Mouse (Mus musculus) cerebellum, adult (tissue): Measurements from ENCODE around the gene Wnt1.
"Not testable (repeated sequence)": the region's sequence is repeated elsewhere in the genome, so short reads cannot be mapped to it uniquely, and the experiment has no call there.

Experiments
- ATAC-seq: cut with Nextera tagmentation; 2 replicates; pipeline ENCODE4 v1.9.2; 2017; ENCODE audit warnings: mild to moderate bottlenecking, moderate library complexity, mixed read lengths; ENCODE audit not compliant: insufficient number of reproducible peaks, low FRiP score, low TSS enrichment

Gene Wnt1

DNA sequence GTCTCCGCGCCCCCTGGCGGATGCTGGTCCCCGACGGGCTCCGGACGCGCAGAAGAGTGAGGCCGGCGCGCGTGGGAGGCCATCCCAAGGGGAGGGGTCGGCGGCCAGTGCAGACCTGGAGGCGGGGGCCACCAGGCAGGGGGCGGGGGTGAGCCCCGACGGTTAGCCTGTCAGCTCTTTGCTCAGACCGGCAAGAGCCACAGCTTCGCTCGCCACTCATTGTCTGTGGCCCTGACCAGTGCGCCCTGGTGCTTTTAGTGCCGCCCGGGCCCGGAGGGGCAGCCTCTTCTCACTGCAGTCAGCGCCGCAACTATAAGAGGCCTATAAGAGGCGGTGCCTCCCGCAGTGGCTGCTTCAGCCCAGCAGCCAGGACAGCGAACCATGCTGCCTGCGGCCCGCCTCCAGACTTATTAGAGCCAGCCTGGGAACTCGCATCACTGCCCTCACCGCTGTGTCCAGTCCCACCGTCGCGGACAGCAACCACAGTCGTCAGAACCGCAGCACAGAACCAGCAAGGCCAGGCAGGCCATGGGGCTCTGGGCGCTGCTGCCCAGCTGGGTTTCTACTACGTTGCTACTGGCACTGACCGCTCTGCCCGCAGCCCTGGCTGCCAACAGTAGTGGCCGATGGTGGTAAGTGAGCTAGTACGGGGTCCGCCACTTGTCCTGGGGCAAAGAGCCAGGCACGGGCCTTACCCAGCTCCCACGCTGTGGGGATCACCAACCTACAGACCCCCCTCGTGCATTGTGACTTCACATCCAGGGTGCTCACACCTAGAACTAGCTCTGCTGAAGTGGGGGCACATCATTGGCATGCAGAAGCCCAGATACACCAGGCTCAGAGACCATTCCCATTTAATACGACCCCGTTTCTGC lies at the start of gene Wnt1:
Gene Wnt1, plus strand, starts transcription at position 197 of the 875 bp plus-strand sequence.
- no peak for ATAC-seq

DNA sequence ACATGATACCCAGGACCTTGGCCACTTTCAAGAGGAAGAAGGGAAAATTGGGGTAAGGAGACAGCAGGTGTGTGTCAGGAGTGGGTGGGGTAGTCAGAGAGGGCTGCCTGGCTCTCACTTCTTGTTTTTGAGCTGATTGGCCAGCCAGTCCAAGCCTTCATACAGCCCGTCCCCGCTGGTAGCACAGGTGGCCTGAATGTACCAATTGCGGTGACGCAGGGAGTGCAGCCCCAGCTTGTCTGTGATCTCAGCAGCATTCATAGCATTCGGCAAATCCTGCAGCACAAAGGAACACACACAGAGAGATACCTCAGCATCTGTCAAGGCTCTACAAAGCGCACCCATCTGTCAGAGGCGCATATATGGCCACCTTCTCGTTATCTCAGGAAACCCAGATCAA lies 49.4 kb upstream of the Wnt1 start:
- ATAC-seq: no peak

DNA sequence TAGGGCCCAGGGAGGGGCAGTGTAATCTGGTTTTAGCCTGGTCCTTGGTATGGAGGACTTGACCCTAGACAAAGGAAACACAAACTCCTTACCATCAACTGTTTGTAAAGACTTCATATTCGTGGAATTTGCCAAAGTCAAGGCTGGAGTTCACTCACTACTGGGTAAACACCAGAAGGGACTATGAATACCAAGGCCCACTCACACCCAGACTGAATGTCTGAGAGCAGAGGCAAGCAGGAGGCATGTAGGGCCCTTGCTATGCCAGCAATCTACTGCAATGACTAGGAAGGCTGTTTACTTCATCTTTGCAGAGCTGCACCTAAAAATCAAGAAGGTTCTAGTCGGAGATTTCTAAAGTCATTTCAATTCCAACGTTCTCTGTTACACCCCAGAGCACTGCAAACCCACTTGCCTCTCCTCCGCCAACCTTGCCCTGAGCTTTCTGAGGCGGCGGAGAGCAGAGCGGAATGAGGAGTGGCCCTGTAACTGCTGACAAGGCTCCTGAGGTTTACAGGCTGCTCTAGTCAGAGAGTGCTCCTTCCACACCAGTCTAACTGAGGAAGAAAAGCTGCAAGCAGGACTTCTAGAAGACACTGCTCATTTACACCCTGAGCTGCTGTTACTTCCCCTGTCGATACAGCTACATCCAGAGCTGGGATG lies 46.8 kb upstream of the Wnt1 start:
- no peak for ATAC-seq

DNA sequence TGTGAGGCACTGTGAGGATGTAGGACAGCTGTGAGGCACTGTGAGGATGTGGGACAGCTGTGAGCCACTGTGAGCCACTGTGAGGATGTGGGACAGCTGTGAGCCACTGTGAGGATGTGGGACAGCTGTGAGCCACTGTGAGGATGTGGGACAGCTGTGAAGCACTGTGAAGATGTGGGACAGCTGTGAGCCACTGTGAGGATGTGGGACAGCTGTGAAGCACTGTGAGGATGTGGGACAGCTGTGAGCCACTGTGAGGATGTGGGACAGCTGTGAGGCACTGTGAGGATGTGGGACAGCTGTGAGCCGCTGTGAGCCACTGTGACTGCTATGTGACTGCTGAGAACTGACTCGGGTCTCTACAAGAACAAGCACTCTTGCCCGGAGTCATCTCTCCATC lies 45.8 kb upstream of the Wnt1 start:
- ATAC-seq: not testable (repeated sequence)

DNA sequence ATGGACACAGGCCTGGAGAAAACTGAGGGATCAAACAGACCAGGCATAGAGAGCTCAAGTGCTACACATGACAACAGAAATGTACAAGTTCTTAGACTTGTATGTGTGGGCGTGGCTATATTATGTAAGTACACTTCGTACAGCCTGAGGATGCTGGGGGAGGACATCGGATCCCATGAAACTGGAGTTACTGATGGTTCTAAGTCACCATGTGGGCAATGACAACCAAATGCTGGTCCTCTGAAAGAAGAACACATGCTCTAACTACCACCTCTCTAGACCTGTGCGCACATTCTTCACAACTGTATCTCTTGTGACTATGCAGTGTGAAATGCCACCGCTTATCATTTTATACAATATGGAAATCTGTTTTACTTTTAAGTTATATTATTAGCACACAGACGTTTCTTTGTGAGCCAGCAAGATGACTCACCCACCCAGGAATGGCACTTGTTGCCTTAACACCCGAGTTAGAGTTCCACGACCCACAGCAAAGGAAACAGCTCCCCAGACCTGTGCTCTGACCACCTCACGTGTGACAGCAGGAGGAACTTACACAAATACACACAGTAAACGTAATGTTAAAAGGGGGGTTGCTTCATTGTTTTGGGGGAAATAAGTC lies 43.2 kb upstream of the Wnt1 start:
- ATAC-seq: no peak

DNA sequence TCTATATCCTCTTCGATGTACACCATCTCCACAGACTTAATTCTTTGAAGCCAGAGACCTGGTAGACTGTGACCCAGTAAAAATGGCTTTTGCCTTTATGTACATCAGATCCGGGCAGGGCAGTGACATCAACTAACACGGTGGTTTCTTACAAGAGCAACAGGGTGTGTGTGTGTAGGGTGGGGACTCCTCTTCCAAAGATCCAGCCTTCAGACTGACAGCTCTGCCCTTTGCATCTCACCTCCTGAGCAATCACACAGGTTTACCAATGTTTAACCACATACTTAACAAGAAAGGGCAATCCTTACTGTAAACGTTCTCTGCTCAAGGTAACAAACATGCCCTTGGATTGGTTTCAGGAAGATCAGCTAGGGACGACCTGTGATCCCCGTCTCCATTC lies 42.4 kb upstream of the Wnt1 start:
- ATAC-seq: no peak

DNA sequence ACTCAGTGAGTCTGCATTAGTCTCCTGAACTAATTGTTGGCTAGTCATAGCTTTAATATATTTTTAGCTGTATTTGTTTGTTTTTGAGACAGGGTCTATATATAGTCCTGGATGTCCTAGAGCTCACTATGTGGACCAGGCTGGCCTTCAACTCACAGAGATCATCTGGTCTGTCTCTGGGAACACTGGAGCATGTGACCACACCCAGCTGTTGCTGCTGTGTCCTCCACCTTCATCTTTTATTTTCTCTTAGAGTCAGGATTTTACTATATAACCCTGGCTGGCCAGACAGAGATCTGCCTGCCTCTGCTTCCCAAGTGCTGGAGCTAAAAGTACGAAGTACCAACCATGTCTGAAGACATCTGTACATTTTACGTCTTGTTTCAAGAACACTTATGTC lies 40.6 kb upstream of the Wnt1 start:
- no peak for ATAC-seq

DNA sequence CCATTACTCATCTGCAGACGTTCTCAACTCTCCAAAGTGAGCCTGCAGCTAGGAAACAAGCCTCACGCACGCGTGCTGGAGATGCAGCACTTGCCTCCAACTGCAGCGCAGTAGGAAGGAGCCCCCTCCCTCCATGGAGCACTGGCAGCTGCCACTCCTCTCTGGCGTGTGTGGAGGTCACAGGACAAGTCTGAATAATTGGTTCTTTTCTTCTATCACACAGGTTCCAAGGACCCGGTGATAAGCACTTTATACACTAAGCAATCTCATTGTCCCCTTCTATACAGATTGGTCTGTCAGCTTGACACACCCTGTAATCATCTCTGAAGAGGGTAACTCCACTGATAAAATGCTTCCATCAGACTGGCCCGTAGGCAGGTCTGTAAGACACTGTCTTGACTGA lies 36.6 kb upstream of the Wnt1 start:
- ATAC-seq: no peak

DNA sequence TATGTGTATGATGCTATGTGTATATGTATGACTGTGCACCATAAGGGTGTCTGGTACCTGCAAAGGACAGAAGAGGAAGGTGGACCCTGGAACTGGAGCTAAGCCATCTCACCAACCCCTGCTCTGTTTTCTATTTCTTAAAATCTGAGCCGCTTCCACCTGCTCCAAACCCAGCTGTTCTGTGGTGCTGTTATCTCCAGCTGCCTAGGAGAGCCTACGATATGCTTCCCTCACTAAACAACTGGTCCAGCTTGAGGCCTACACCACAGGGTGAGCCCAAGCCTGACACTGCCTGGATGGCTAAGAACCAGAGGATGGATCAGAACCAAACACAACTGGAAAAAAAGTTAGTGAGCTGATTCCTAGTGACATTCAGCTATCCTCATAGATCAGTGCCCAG lies 35.5 kb upstream of the Wnt1 start:
- no peak for ATAC-seq

DNA sequence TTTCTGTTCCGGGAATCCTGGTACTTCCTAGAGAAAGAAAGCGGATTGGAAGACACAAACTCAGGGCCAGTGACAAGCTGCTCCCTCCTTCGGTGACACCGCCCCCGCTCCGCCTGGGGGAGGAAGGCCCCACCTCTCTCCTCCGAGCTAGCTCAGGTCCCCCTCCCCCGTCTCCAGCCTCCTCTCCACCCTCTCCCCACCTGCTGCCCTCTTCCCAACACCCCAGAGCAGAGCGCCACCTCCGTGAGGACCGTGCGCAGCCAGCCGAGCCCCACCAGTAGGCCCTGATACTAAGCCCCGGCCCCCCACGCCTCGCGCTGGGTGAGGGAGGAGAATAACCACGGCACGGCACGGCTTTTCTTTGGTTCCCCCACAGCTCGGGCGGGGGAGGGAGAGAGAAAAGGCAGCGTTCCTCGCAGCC lies 27.4 kb upstream of the Wnt1 start:
- ATAC-seq: peak; percentile 61; the same call in 1 of the 2 replicates

DNA sequence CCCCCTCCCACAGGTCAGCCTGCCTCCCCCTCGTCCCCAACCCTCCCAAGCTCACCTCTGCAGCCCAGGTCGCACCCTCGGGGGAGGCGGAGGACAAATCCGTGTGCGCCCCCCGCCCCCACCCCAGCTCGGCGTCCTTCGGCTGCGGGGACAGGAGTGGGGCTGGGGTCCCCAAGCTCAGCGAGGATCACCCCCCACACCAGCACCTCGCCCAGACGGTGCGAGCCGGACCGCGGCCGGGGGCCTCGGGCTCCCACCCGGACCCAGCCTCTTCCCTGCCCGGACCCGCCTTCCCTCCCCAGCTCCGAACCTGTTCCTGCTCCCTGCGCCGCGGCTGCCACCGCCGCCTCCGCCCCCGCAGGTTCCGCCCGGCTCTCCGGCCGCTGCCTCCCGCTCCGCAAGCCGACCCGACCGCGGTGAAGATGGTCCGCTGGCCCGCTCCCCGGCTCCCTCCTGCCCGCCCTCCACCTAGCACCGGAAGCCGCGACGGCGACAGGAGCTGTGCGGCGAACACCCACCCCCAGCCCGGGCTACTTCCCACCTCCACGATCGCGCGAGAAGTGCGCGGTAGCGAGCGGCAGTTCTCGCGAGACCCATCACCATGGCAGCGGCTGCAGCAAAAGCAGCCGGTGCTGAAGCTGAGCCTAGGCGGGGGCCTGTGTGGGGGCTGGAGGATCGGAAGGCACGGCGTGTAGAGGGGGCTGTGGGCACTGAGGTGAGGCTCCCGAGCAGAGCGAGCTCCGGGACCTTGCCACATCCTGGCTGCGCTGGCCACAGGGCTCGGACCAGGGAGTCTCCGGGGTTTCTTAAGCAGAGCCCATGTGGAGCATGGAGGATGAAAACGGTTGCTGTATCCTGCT lies 26.8 kb upstream of the Wnt1 start, which contains the start of gene Arf3:
Gene Arf3, minus strand, starts transcription at position 545 of the 860 bp plus-strand sequence.
- ATAC-seq: peak; percentile 95

DNA sequence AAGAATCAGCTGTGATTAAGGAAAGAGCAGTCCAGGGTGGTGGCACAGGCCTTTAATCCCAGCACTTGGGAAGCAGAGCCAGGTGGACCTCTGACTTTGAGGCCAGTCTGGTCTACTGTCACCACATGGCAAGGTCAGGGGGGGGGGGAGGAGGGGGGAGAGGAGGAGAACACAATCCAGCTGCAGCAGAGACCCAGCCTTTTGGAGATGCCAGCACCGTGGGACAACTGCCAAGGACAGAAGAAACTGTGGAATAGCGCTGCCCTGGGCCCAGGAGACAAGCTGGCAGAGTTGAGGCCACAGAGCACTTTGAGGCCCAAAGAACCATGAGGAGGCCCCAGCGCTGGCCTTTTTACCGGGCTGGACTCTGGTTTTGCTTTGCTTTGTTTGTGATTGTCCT lies 23.7 kb upstream of the Wnt1 start:
- no peak for ATAC-seq

DNA sequence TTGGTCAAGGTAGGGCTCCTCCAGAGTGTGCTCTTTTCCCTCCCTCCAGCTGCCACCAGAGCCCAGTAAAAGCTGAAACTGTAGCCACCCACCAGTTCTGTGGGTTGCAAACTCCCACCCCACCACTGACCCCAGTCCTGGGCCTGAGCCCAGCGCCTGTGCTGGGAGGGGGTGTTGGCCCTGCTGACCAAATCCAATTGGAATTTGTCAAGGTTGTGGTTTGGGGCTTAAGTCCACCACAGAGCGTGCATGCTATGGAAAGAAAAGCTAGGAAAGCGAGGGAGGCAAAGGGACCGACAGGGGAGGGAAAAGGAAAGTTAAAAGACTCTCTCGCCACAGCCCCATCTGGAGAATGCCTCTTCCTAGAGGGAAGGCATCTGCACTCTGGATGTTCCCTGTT lies 21.4 kb upstream of the Wnt1 start:
- ATAC-seq: no peak

DNA sequence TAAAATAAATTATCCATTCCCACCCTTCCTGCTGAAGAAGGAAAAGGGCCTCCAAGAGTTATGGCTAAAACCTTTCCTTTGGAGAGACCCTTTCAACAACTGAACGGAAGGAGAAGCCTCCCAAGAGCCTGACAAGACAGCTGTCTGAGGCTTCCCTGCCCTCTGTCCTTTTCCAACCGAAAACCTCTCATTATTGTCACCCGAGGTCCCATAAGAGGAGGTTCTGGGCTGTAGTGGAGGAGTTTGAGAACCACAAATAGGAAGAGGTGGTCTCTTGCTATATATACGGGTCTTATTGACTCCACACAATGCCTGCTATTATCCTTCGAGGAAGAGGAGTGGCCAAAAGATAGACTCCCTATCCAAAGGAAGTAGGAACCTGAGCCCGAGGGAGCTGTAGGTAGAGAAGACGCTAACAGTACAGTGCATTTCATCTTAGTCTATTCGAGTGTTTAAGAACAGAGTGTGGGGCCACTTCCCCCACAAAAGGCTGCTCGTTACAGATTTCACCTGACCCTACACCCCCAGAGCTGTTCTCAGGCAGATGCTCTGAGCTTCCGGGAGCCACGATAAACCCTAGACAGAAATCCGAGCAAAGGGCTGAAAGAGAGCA lies 17.7 kb upstream of the Wnt1 start:
- no peak for ATAC-seq

DNA sequence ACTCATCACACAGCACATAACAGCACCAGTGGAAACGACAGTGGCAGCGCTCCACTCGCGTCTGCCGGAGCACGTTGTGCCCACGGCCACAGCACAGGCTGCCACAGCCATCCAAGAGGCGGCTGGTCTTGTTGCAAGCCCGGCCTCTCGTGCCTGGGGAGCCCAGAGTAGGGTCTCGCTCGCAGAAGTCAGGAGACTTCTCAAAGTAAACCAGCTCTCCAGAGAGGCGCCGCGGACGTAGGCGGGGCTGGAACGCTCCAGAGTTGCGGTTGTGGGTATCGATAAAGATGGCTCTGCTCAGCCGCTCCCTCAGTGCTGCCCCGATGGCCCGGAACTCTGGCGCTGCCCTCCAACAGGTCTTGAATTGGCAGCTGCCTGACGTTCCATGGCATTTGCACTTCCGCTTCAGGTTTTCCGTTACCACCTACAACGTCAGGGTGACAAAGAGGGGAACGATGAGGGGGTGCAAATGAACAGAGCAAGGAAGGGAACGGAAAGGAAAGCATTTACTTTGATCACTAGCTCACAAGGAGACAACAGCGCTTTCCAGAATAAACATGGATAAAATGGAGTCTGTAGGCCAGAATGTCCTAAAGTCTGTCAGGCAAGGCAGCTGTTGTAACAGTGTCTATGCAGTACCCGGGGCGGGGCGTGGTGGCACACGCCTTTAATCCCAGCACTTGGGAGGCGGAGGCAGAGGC lies 17.0 kb upstream of the Wnt1 start:
- no peak for ATAC-seq

DNA sequence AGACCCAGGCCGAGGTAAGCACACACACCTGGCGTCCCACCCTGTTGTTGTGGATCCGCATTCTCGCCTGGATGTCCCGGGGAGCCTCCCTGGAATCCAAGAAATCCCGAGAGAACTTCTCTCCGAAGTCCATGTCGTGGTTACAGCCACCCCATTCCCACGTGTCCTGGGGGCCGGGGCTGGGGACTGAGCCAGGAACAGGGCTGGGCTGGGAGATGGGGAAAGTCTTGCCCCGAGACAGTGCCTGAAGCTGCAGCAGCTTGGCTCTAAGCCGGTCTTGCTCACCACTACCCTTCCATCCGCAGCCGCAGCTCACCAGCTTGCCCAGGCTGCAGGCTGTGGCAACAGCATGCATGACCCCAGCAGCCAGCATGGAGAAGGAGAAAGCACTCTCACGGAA lies 15.6 kb upstream of the Wnt1 start:
- no peak for ATAC-seq

DNA sequence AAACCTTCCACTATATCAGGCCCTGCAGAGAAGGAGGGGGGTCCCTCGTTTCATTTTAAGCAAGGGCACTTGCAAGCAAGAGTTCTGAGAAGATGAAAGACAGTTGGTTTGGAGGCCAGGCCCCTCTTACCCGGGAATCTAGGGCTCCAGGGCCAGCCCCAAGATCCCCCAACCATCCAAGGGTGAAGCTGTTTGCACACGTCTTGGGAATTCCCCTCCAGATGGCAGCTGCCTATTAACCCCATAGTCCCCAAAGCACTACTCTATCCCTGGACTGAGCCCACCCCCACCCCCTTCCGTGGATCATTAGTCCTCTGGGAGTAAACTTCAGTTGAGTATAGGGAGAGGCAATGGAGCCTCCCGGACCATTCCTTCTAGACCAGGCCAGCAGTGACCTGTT lies 14.1 kb upstream of the Wnt1 start:
- ATAC-seq: no peak

DNA sequence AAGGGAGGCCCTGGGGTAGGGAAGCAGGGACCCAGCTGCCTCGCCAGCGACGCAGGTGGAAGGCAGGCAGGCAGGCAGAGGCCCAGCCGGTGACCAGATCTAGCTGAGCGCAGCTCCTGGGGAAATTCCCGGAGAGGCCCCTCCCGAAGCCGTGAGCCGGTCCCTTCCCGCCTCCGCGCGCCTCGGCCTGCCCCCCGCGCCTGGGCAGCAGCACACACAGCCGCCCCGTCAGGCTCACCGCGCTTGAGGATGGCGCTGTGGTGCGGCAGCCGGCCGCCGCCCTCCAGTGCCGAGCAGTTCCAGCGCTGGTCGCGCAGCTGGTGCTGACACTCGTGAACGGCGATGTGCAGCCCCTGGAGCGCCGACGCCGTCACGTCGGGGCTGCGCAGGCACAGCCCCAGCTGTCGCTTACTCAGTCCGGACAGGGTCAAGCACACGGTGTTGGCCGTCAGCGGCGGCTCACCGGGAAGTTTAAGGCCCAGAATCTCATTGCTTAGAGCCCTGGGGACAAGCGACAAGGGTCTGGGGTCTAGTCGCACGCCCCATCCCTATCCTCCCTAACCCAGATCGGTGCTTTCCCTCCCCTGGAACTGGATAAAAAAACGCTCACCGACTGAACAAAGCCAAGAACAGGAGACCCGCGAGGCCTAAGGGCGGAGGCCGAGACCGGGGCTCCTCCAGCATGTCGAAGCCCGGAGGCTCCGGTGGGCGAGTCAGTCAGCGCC lies 13.2 kb upstream of the Wnt1 start:
- ATAC-seq: no peak
